Mouse (Mus musculus) spleen, postnatal 36 days (tissue): ENCODE results near the gene Zxdb.
"Not testable (repeated sequence)": the region's sequence is repeated elsewhere in the genome, so short reads cannot be mapped to it uniquely, and the experiment has no call there.

Experiments
- DNase-seq, 2 experiments: peaks; one replicate each; pipeline ENCODE4 v3.0.0; 2022; ENCODE audit warnings: low spot score in 2 of 2, mixed read lengths in 1 of 2

The Zxdb gene

GRCm38 (mm10) chrX:94724192-94724971 lies at the start of gene Zxdb:
TSS of gene Zxdb (plus strand) at chrX:94724569.
- DNase-seq, result not testable (repeated sequence)

GRCm38 (mm10) chrX:94674977-94675376 lies 49.4 kb upstream of the Zxdb start:
- DNase-seq, result no peak

- not testable (repeated sequence) for DNase-seq
Observed at GRCm38 (mm10) chrX:94681581-94681980, 42.8 kb upstream of the Zxdb start.

GRCm38 (mm10) chrX:94689593-94689992 lies 34.8 kb upstream of the Zxdb start:
- DNase-seq, result not testable (repeated sequence)

- DNase-seq, result not testable (repeated sequence)
Observed at GRCm38 (mm10) chrX:94706676-94707075, 17.7 kb upstream of the Zxdb start.

- DNase-seq, result not testable (repeated sequence)
Observed at GRCm38 (mm10) chrX:94709752-94710151, 14.6 kb upstream of the Zxdb start.

- not testable (repeated sequence) for DNase-seq
Observed at GRCm38 (mm10) chrX:94724972-94725569, 702 bp downstream of the Zxdb start.

GRCm38 (mm10) chrX:94725627-94726083 lies 1.3 kb downstream of the Zxdb start:
- not testable (repeated sequence) for DNase-seq

GRCm38 (mm10) chrX:94731596-94731995 lies 7.2 kb downstream of the Zxdb start:
- DNase-seq, result no peak

- DNase-seq, result no peak
Observed at GRCm38 (mm10) chrX:94753733-94754132, 29.4 kb downstream of the Zxdb start.

GRCm38 (mm10) chrX:94759959-94760358 lies 35.6 kb downstream of the Zxdb start:
- no peak for DNase-seq

- DNase-seq, result no peak
Observed at GRCm38 (mm10) chrX:94773876-94774275, 49.5 kb downstream of the Zxdb start.
